Mouse (Mus musculus): Measurements from ENCODE around the gene Fam120b.

DNA sequence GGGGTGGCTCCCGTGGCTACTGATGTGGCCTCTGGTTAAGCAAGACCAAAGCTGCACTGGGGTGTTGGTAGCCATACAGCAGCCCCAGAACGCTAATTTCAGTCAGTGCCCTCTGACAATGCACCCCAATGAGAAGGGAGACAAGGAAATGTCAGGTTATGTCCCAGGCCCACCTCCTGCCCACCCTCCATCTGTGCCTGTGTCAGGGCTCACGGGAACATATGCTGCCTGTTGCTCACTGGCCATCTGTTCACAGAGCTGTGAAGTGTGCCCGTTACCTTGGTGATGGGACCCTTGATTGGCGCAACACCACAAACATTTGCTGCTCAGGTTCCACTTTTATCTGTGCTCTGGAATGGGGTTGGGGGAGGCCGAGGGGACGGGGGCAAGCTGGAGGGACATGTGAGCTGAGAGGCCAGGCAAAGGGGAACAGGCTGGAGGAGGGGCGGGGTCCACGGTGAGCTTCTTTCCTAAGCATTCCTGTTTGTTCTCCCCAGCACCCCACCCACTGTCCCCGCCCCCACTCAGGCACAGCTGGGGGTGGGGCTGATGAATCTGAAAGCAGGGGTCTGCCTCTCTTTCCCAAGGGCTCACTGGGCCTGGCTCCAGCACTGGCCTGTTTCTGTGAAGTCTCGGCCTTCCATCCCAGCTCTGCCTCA is 44.6 kb downstream of the Fam120b start:
- TF ChIP-seq POLR2A (IDR thresholded peaks at IDR 0.05; ENCODE audit: control insufficient read depth, extremely low read depth, insufficient read depth, low read length, poor library complexity): no peak
- TF ChIP-seq CTCF (IDR thresholded peaks at IDR 0.05; ENCODE audit: borderline replicate concordance, control insufficient read depth, extremely low read depth, insufficient read depth, low read length, poor library complexity): no peak
